Mouse (Mus musculus): ENCODE results near the gene Dusp6. TPM values are rescaled to one million over a fixed set of nuclear protein-coding genes. Genes with fewer than 3 reads are reported as not detected.

Dusp6 gene
- polyA plus RNA-seq, 1 experiment from 2014 or later: 41.2 TPM

DNA sequence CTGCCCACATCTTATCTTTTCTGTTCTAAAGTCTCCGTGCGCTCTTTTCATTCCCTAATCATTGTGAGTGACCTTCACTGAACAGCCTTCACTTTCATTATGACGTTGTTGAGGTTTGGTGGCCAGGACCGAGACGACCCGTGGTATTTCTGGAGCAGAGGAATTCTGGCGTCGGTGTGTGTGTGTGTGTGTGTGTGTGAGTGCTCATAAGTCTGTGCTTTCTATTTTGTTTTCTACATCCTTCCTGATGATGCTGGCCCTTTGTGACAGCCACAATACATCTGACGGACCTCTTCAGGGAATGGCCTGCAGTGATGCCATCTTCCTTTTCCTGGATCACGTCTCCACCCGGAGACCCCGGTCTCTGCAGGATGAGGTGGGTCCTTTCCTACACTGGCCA lies 11.6 kb downstream of the Dusp6 start:
- Histone ChIP-seq H3K4me3 (ENCODE audit: low read depth, low read length) (no peak overlapping the region), H3K9me3 (ENCODE audit: control insufficient read depth, low read depth, low read length) (no peaks in the 10 kb centered on the region), H3K36me3 (ENCODE audit: control insufficient read depth, insufficient read depth, low read length) (no peaks in the 10 kb centered on the region), H3K27ac (ENCODE audit: low read length) (no peak overlapping the region), H3K4me1 (ENCODE audit: control insufficient read depth, insufficient read depth, low read length) (0 out of 2 replicates have a peak, but pooled peaks cover 4% of the 10 kb centered on the region), H3K4me2 (replicated peaks; ENCODE audit: low read depth, low read length) (no peak overlapping the region), H3K9ac (replicated peaks; ENCODE audit: low read depth, low read length) (no peak overlapping the region), H3K27me3 (ENCODE audit: control insufficient read depth, insufficient read depth, low read length) (no peaks in the 10 kb centered on the region)
- 79% methylated on average over 12 of the region's 12 CpGs for WGBS
- no peak for ATAC-seq (ENCODE audit: insufficient number of reproducible peaks, insufficient read depth, low FRiP score, low read depth)

DNA sequence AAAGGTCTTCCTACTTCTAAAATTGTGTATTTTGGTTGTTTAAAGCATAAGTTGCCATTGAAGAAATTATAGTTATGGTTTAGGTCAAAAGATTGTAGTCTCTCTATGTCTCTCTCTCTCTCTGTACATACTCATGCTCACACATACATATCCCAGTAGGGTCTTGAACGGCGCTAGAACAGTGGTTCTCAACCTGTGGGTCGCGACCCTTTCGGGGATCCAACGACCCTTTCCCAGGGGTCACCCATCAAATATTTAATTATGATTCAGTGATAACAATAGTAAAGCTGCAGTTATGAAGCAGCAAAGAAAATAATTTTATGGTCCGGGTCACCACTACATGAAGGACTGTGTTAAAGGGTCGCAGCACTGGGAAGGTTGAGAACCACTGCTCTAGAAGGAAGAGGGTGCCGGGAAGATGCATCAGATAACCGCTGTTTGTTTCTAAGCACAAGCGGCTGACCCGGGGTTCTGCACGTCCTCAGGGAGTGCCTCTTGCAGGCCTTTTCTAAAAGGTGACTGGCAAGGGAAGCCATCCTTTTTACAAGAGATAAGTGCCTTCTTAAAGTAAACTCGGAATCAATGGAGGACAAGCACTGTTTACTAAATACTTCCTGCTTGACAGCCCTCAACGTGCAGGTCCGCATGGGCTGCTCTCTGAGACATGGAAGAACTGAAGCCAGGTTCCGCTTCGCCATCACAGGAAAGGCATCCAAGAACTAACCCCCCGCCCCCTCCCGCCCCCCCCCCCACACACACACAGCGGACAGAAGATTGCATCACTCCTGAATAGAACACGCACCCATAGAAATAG lies 16.2 kb downstream of the Dusp6 start:
- H3K9ac ChIP-seq (replicated peaks; ENCODE audit: low read depth, low read length): no peak overlapping the region
- 43% methylated on average over 22 of the region's 22 CpGs for WGBS
- H3K4me2 ChIP-seq (replicated peaks; ENCODE audit: low read depth, low read length): 0 out of 2 replicates have a peak overlapping the region, but pooled peaks have one; percentile 2
- ATAC-seq (ENCODE audit: insufficient number of reproducible peaks, insufficient read depth, low FRiP score, low read depth): no peak
- no peaks in the 10 kb centered on the region for H3K9me3 ChIP-seq (ENCODE audit: control insufficient read depth, low read depth, low read length)
- no peak overlapping the region for H3K27ac ChIP-seq (ENCODE audit: low read length)
- no peaks in the 10 kb centered on the region for H3K4me1 ChIP-seq (ENCODE audit: control insufficient read depth, insufficient read depth, low read length)
- H3K4me3 ChIP-seq (ENCODE audit: low read depth, low read length): no peak overlapping the region
- H3K36me3 ChIP-seq (ENCODE audit: control insufficient read depth, insufficient read depth, low read length): no peaks in the 10 kb centered on the region
- H3K27me3 ChIP-seq (ENCODE audit: control insufficient read depth, insufficient read depth, low read length): no peaks in the 10 kb centered on the region

DNA sequence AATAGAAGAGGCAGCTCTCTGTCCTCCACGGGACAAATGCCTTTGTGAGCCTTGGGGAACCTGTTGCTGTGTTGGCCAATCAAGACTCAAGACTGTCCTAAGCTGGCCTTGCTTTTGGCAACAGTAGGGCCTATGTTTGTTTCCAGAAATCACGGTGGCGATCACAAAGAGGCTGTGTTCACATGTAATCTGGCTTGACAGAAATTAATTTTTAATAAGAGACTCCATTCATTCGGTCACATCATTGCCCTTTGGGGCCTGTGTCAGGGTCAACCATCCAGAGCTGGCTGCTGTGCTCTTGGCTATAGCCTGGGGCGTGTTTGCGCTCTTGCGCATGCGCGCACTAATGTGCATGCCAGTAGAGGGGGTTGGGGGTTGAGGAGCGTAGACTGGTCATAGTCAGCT lies 21.0 kb downstream of the Dusp6 start:
- H3K4me1 ChIP-seq (ENCODE audit: control insufficient read depth, insufficient read depth, low read length): 0 out of 2 replicates have a peak, but pooled peaks cover 7% of the 10 kb centered on the region
- H3K27me3 ChIP-seq (ENCODE audit: control insufficient read depth, insufficient read depth, low read length): no peaks in the 10 kb centered on the region
- H3K9ac ChIP-seq (replicated peaks; ENCODE audit: low read depth, low read length): no peak overlapping the region
- 81% methylated on average over 10 of the region's 10 CpGs for WGBS
- H3K4me3 ChIP-seq (ENCODE audit: low read depth, low read length): no peak overlapping the region
- no peak overlapping the region for H3K27ac ChIP-seq (ENCODE audit: low read length)
- H3K4me2 ChIP-seq (replicated peaks; ENCODE audit: low read depth, low read length): no peak overlapping the region
- ATAC-seq (ENCODE audit: insufficient number of reproducible peaks, insufficient read depth, low FRiP score, low read depth): peak; percentile 67; the same call in 1 of the 2 replicates
- no peaks in the 10 kb centered on the region for H3K36me3 ChIP-seq (ENCODE audit: control insufficient read depth, insufficient read depth, low read length)
- no peaks in the 10 kb centered on the region for H3K9me3 ChIP-seq (ENCODE audit: control insufficient read depth, low read depth, low read length)

DNA sequence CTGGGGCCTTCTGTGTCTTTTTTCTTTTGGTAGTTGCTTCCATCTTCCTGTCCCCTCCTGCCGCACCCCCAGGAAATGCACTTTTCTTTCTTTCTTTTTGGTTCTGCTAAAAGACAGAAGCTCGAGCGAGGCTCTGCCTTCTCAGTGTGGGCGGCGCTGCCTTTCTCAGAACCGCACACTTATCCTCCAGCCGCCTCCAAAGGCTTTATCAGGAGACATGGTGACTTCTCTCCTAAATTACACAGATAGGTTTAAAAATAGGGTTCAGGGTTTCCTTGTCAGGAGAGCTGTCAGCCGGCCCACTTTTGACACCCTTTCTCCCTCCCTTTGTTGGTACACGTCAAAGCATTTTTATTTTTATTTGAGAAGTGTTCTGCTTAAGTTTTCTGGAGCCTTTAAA lies 21.9 kb downstream of the Dusp6 start:
- ATAC-seq (ENCODE audit: insufficient number of reproducible peaks, insufficient read depth, low FRiP score, low read depth): no peak
- no peak overlapping the region for H3K9ac ChIP-seq (replicated peaks; ENCODE audit: low read depth, low read length)
- H3K27me3 ChIP-seq (ENCODE audit: control insufficient read depth, insufficient read depth, low read length): no peaks in the 10 kb centered on the region
- WGBS: 59% methylated on average over 9 of the region's 9 CpGs
- H3K4me3 ChIP-seq (ENCODE audit: low read depth, low read length): no peak overlapping the region
- H3K27ac ChIP-seq (ENCODE audit: low read length): no peak overlapping the region; the same call in 1 of the 2 replicates
- H3K4me2 ChIP-seq (replicated peaks; ENCODE audit: low read depth, low read length): no peak overlapping the region
- no peaks in the 10 kb centered on the region for H3K36me3 ChIP-seq (ENCODE audit: control insufficient read depth, insufficient read depth, low read length)
- H3K4me1 ChIP-seq (ENCODE audit: control insufficient read depth, insufficient read depth, low read length): 0 out of 2 replicates have a peak, but pooled peaks cover 7% of the 10 kb centered on the region
- no peaks in the 10 kb centered on the region for H3K9me3 ChIP-seq (ENCODE audit: control insufficient read depth, low read depth, low read length)

DNA sequence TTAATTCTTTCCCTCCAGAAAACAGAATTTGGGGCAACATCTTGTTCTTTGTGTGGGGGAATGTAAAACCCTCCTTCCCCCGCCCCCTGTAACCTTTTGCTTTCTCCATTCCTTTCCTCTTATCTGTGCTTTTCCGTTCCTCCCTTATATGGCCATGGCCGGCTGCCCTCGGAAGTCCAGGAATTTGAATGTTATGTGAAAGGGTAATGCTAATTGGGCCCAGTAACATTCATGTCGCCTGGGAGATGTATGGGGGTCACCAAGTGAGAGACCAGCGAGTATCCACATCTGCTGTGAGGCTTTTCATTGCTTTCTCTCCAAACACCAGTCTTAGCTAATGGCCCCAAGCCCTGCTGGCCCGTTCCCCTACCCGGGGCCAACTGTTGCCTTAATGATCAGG lies 22.7 kb downstream of the Dusp6 start:
- no peaks in the 10 kb centered on the region for H3K27me3 ChIP-seq (ENCODE audit: control insufficient read depth, insufficient read depth, low read length)
- H3K4me1 ChIP-seq (ENCODE audit: control insufficient read depth, insufficient read depth, low read length): 0 out of 2 replicates have a peak, but pooled peaks cover 7% of the 10 kb centered on the region
- H3K27ac ChIP-seq (ENCODE audit: low read length): no peak overlapping the region
- no peaks in the 10 kb centered on the region for H3K9me3 ChIP-seq (ENCODE audit: control insufficient read depth, low read depth, low read length)
- no peak overlapping the region for H3K4me2 ChIP-seq (replicated peaks; ENCODE audit: low read depth, low read length)
- H3K36me3 ChIP-seq (ENCODE audit: control insufficient read depth, insufficient read depth, low read length): no peaks in the 10 kb centered on the region
- WGBS: 34% methylated on average over 8 of the region's 8 CpGs
- no peak for ATAC-seq (ENCODE audit: insufficient number of reproducible peaks, insufficient read depth, low FRiP score, low read depth)
- no peak overlapping the region for H3K9ac ChIP-seq (replicated peaks; ENCODE audit: low read depth, low read length)
- no peak overlapping the region for H3K4me3 ChIP-seq (ENCODE audit: low read depth, low read length)

DNA sequence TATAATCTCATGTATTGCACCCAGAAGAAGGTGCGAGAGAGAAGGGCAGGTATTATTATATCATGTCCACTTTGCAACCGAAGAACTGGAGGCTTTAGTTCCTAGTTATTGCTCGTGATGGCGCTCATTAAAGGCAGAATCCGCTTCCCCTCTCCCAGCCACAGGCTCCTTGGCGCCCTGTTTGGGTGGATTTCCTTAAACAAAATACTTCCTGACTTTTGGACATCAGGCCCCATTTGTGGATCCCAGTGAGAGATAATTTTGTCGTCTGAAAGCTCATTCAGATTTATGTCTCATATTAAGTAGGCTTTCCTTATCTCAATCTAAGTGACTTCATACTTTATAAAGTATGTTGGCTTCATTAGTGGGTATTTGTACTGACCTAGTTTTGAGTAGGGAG lies 23.2 kb downstream of the Dusp6 start:
- Histone ChIP-seq H3K4me2 (replicated peaks; ENCODE audit: low read depth, low read length) (no peak overlapping the region), H3K4me3 (ENCODE audit: low read depth, low read length) (no peak overlapping the region), H3K27ac (ENCODE audit: low read length) (no peak overlapping the region), H3K9me3 (ENCODE audit: control insufficient read depth, low read depth, low read length) (no peaks in the 10 kb centered on the region), H3K9ac (replicated peaks; ENCODE audit: low read depth, low read length) (no peak overlapping the region), H3K27me3 (ENCODE audit: control insufficient read depth, insufficient read depth, low read length) (no peaks in the 10 kb centered on the region), H3K4me1 (ENCODE audit: control insufficient read depth, insufficient read depth, low read length) (0 out of 2 replicates have a peak, but pooled peaks cover 7% of the 10 kb centered on the region), H3K36me3 (ENCODE audit: control insufficient read depth, insufficient read depth, low read length) (no peaks in the 10 kb centered on the region)
- ATAC-seq (ENCODE audit: insufficient number of reproducible peaks, insufficient read depth, low FRiP score, low read depth): no peak
- WGBS: 55% methylated on average over 7 of the region's 7 CpGs

DNA sequence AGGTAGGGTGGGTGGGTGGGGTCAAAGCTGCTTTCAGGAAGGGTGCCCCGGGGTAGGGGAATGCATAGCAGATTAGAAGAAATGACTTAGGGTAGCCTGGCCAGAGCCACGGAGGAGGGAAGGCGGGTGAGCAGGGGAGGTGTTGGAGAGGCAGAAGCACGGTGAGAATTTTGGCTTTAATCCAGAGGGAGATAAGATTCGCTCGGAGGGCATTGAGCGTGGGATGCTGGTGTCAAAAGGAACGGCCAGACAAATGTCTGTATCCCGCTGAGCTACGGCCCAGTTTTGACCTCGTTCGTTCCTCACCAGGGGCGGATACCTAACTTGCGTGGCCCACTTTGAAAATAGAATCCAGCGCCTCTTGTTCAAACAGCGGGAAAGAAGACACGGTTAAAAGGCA lies 23.8 kb downstream of the Dusp6 start:
- Histone ChIP-seq H3K4me3 (ENCODE audit: low read depth, low read length) (no peak overlapping the region), H3K9ac (replicated peaks; ENCODE audit: low read depth, low read length) (no peak overlapping the region), H3K27me3 (ENCODE audit: control insufficient read depth, insufficient read depth, low read length) (no peaks in the 10 kb centered on the region), H3K27ac (ENCODE audit: low read length) (no peak overlapping the region), H3K9me3 (ENCODE audit: control insufficient read depth, low read depth, low read length) (no peaks in the 10 kb centered on the region), H3K36me3 (ENCODE audit: control insufficient read depth, insufficient read depth, low read length) (no peaks in the 10 kb centered on the region), H3K4me2 (replicated peaks; ENCODE audit: low read depth, low read length) (peak overlapping the region; percentile 27), H3K4me1 (ENCODE audit: control insufficient read depth, insufficient read depth, low read length) (0 out of 2 replicates have a peak, but pooled peaks cover 7% of the 10 kb centered on the region)
- ATAC-seq (ENCODE audit: insufficient number of reproducible peaks, insufficient read depth, low FRiP score, low read depth): no peak
- 7% methylated on average over 17 of the region's 17 CpGs for WGBS

DNA sequence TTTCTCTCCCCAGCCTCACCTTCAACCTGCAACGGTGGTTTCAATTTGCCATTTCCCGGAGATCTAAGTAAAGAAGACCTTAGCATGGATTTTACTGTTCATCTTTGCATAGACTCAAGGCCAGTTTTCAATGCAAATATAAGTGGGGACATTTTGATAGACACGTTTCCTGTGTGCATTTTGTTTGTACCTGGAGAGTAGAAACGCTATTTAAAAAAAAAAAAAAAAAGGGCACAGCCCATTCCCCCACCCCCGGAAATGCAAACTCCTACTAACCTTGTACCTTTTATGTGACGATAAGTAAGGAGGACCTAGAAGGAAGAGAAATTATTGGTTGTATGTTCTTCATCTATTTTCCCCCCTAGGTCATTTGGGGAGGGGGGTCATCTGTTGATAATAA lies 24.2 kb downstream of the Dusp6 start:
- Histone ChIP-seq H3K9me3 (ENCODE audit: control insufficient read depth, low read depth, low read length) (no peaks in the 10 kb centered on the region), H3K4me1 (ENCODE audit: control insufficient read depth, insufficient read depth, low read length) (0 out of 2 replicates have a peak, but pooled peaks cover 7% of the 10 kb centered on the region), H3K27ac (ENCODE audit: low read length) (no peak overlapping the region), H3K4me2 (replicated peaks; ENCODE audit: low read depth, low read length) (peak overlapping the region; percentile 27), H3K9ac (replicated peaks; ENCODE audit: low read depth, low read length) (no peak overlapping the region), H3K27me3 (ENCODE audit: control insufficient read depth, insufficient read depth, low read length) (no peaks in the 10 kb centered on the region), H3K36me3 (ENCODE audit: control insufficient read depth, insufficient read depth, low read length) (no peaks in the 10 kb centered on the region), H3K4me3 (ENCODE audit: low read depth, low read length) (no peak overlapping the region)
- ATAC-seq (ENCODE audit: insufficient number of reproducible peaks, insufficient read depth, low FRiP score, low read depth): no peak
- WGBS: 40% methylated on average over 6 of the region's 6 CpGs

All from stomach, embryonic 14.5 days (tissue).